8 mouse cellular contexts compared by ENCODE assay signal in the genomic region with DNA sequence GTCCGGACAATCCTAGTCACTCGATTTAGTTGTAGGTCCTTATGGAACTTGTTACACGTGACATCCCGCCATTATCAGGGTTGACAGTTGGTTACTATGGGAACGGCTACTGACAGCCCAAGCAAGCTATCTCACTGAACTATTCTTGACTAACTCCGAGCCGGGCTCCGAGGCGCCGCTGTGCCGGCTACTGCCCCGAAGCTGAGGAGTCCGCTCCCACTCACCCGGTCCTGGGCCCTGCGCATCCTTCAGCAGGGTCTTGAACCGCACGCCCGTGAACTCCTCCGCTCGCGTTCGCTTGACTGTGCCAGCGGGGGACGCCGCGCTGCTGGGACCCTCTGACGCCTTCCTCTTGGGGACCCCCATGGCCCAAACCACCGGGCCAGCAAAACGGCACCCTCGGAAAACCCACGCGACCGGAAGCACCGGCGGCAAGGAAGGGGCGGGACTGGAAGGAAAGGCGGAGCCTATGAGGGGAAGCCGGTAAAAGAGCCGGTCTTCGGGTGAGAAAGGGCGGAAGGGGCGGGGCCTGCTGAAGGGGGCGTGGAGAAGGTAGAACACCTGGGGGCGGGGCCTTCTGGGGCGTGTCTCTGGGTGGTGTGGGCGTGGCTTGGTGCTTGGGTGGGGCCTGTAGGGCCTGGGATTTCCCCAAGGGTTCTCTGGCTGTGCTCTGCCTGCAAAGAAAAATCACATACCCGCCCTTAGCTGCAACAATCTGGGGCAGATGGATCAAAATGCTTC. TPM values are rescaled to one million over a fixed set of nuclear protein-coding genes. Genes with fewer than 3 reads are reported as not detected.
DNase-seq lines count a peak whose midpoint lies in the region; ATAC-seq and TF ChIP-seq lines count a peak whose summit lies in the region.

A gene (minus strand): TSS at position 439 of the 741 bp plus-strand sequence.

- peak; percentile 99 for DNase-seq in 3T3-L1 (ENCODE audit: low read depth, low spot score)
- DNase-seq in adrenal gland, postnatal 4 days (ENCODE audit: low spot score in 2 of 2), result peak; percentile 96 to 100
- peak; percentile 97 for DNase-seq in embryonic facial prominence, embryonic 14.5 days (ENCODE audit: low spot score)
- peak; percentile 98 for DNase-seq in heart, adult 8-10 months (ENCODE audit: low spot score)
- peak; percentile 100 for DNase-seq in kidney, adult 9 months
- DNase-seq in limb, embryonic 14.5 days (ENCODE audit: low spot score), result peak; percentile 96
- DNase-seq in midbrain, postnatal 0 days (ENCODE audit: low spot score), result peak; percentile 95
- peak; percentile 99 to 100 for DNase-seq in spleen, postnatal 14 days (ENCODE audit: low spot score in 2 of 2)

- WGBS in embryonic facial prominence, embryonic 14.5 days, result under 1% methylated on average over 45 of the region's 47 CpGs
- WGBS in limb, embryonic 14.5 days, result under 1% methylated on average over 44 of the region's 47 CpGs
- WGBS in midbrain, postnatal 0 days, result under 1% methylated on average over 45 of the region's 47 CpGs

- no peaks in the 10 kb centered on the region for H3K9me3 ChIP-seq in embryonic facial prominence, embryonic 14.5 days (ENCODE audit: control insufficient read depth, low read length)
- no peaks in the 10 kb centered on the region for H3K9me3 ChIP-seq in limb, embryonic 14.5 days (ENCODE audit: control insufficient read depth, low read length)
- H3K9me3 ChIP-seq in midbrain, postnatal 0 days (ENCODE audit: low read length), result no peaks in the 10 kb centered on the region

- no peaks in the 10 kb centered on the region for H3K27me3 ChIP-seq in embryonic facial prominence, embryonic 14.5 days (replicated peaks; ENCODE audit: control insufficient read depth, insufficient read depth, low read length)
- H3K27me3 ChIP-seq in limb, embryonic 14.5 days (ENCODE audit: control insufficient read depth, insufficient read depth, low read length), result no peaks in the 10 kb centered on the region
- no peaks in the 10 kb centered on the region for H3K27me3 ChIP-seq in midbrain, postnatal 0 days (ENCODE audit: insufficient read depth, low read length)

- peak within 1 kb of the TSS; percentile 82 for H3K4me2 ChIP-seq in embryonic facial prominence, embryonic 14.5 days (ENCODE audit: low read depth, low read length)
- peak within 1 kb of the TSS; percentile 80 for H3K4me2 ChIP-seq in limb, embryonic 14.5 days (replicated peaks; ENCODE audit: low read depth, low read length, severe bottlenecking)
- H3K4me2 ChIP-seq in midbrain, postnatal 0 days (ENCODE audit: low read depth, low read length, poor library complexity, severe bottlenecking), result peak within 1 kb of the TSS; percentile 85

- H3K36me3 ChIP-seq in embryonic facial prominence, embryonic 14.5 days (ENCODE audit: control insufficient read depth, insufficient read depth, low read length), result no peaks in the 10 kb centered on the region
- 0 out of 2 replicates have a peak, but pooled peaks cover 5% of the 10 kb centered on the region for H3K36me3 ChIP-seq in limb, embryonic 14.5 days (ENCODE audit: control insufficient read depth, insufficient read depth, low read length)
- peaks cover 8% of the 10 kb centered on the region; the same call in 1 of the 2 replicates for H3K36me3 ChIP-seq in midbrain, postnatal 0 days (ENCODE audit: insufficient read depth, low read length)

- peak; percentile 95 for ATAC-seq in embryonic facial prominence, embryonic 14.5 days (ENCODE audit: low read depth)
- ATAC-seq in limb, embryonic 14.5 days (ENCODE audit: low FRiP score, low read depth), result peak; percentile 95
- peak; percentile 96 for ATAC-seq in midbrain, postnatal 0 days (ENCODE audit: low FRiP score)

- TF ChIP-seq POLR2A in limb, embryonic 14.5 days (IDR thresholded peaks at IDR 0.05; ENCODE audit: borderline replicate concordance, extremely low read depth, insufficient read depth, insufficient read length), result no peak

- H3K4me1 ChIP-seq in embryonic facial prominence, embryonic 14.5 days (ENCODE audit: control insufficient read depth, insufficient read depth, low read length), result 0 out of 2 replicates have a peak, but pooled peaks cover 7% of the 10 kb centered on the region
- peaks cover 11% of the 10 kb centered on the region for H3K4me1 ChIP-seq in limb, embryonic 14.5 days (ENCODE audit: control insufficient read depth, insufficient read depth, low read length)
- peaks cover 2% of the 10 kb centered on the region; the same call in 1 of the 2 replicates for H3K4me1 ChIP-seq in midbrain, postnatal 0 days (ENCODE audit: insufficient read depth, low read length)

- peak within 1 kb of the TSS; percentile 63 for H3K27ac ChIP-seq in embryonic facial prominence, embryonic 14.5 days (replicated peaks; ENCODE audit: low read depth, low read length)
- H3K27ac ChIP-seq in limb, embryonic 14.5 days (replicated peaks; ENCODE audit: low read depth, low read length), result peak within 1 kb of the TSS; percentile 41
- H3K27ac ChIP-seq in midbrain, postnatal 0 days (ENCODE audit: low read depth, low read length), result peak within 1 kb of the TSS; percentile 40

- H3K9ac ChIP-seq in embryonic facial prominence, embryonic 14.5 days (ENCODE audit: low read depth, low read length), result peak within 1 kb of the TSS; percentile 60
- peak within 1 kb of the TSS; percentile 61 for H3K9ac ChIP-seq in limb, embryonic 14.5 days (ENCODE audit: low read depth, low read length, severe bottlenecking)
- H3K9ac ChIP-seq in midbrain, postnatal 0 days (replicated peaks; ENCODE audit: low read length, poor library complexity, severe bottlenecking), result peak within 1 kb of the TSS; percentile 48

- peak within 1 kb of the TSS; percentile 68 for H3K4me3 ChIP-seq in embryonic facial prominence, embryonic 14.5 days (ENCODE audit: low read depth, low read length)
- H3K4me3 ChIP-seq in limb, embryonic 14.5 days (replicated peaks; ENCODE audit: low read length), result peak within 1 kb of the TSS; percentile 82
- peak within 1 kb of the TSS; percentile 73 for H3K4me3 ChIP-seq in midbrain, postnatal 0 days (ENCODE audit: low read depth, low read length)

- TF ChIP-seq CTCF in midbrain, postnatal 0 days (IDR thresholded peaks at IDR 0.05), result no peak

RNA-seq across cellular contexts. Expression of the gene that starts here (rescaled TPM):
- total RNA-seq in adrenal gland, postnatal 4 days (2021), result 10 to 100 TPM; 14.9 to 18.7 TPM
- polyA plus RNA-seq in embryonic facial prominence, embryonic 14.5 days (2014; fragmentation: Nextera tagmentation; extraction: Ambion mirVana), result 11.6 and 12.6 TPM in 2 replicates
- total RNA-seq in heart, adult 8-10 months (2022), result 1 to 10 TPM; 5.7 to 9.1 (median 7.4) TPM
- 8.6 and 9.8 TPM in 2 replicates for polyA plus RNA-seq in limb, embryonic 14.5 days (2012; rRNA removed)
- polyA plus RNA-seq in limb, embryonic 14.5 days (2014; fragmentation: Nextera tagmentation; extraction: Ambion mirVana), result 10.6 and 11.4 TPM in 2 replicates
- 16.3 and 17.5 TPM in 2 replicates for total RNA-seq in midbrain, postnatal 0 days (2014; rRNA removed)
- 4.4 and 5.1 TPM in 2 replicates for polyA plus RNA-seq in midbrain, postnatal 0 days (2015; fragmentation: Nextera tagmentation; extraction: Ambion mirVana)

Comparison
In these comparisons a context has a peak if more than half of its experiments do, and no peak if none do; other contexts are left out.
1. Peak in every context shown above with its lines: DNase-seq, ATAC-seq, H3K4me3 ChIP-seq and H3K27ac ChIP-seq.